Mouse (Mus musculus) layer of hippocampus, adult 2 months (tissue): ENCODE results near the gene Tnfaip1. TPM values are rescaled to one million over a fixed set of nuclear protein-coding genes. Genes with fewer than 3 reads are reported as not detected.
"Not testable (repeated sequence)": the region's sequence is repeated elsewhere in the genome, so short reads cannot be mapped to it uniquely, and the experiment has no call there.

Experiments used
- DNase-seq, 2 experiments: peaks; one replicate each; pipeline ENCODE4 v3.0.0; 2022; ENCODE audit warnings: low spot score in 2 of 2
- H3K27ac ChIP-seq: fragments of 200-600 bp; 2 replicates; pipeline ENCODE4 v1.8.1; 2022
- H3K4me3 ChIP-seq: fragments of 200-600 bp; 2 replicates; pipeline ENCODE4 v1.8.1; 2022; ENCODE audit warnings: mild to moderate bottlenecking
- CTCF ChIP-seq: fragments of 200-600 bp; conservative IDR thresholded peaks from 2 replicates; pipeline ENCODE4 v1.8.1; 2022; ENCODE audit warnings: antibody characterized with exemption, mild to moderate bottlenecking, moderate library complexity
- total RNA-seq, 2 experiments: library from RNA; stranded (reverse); gene quantifications; 2 replicates each; pipeline ENCODE4 v1.2.3; 2021

The Tnfaip1 gene
- total RNA-seq, 2 experiments from 2014 or later, result 29.9 to 31.3 TPM

GRCm38 (mm10) chr11:78555623-78556022 lies 19.5 kb upstream of the Tnfaip1 start:
- H3K4me3 ChIP-seq, result no peak overlapping the region
- no peak for TF ChIP-seq CTCF
- H3K27ac ChIP-seq, result no peak overlapping the region
- no peak for DNase-seq

- no peak for TF ChIP-seq CTCF
- peak overlapping the region; percentile 85 for H3K27ac ChIP-seq
- H3K4me3 ChIP-seq, result peak overlapping the region; percentile 89
- DNase-seq, result no peak
Measured at GRCm38 (mm10) chr11:78551059-78551398, 14.9 kb upstream of the Tnfaip1 start.

- DNase-seq, result peak; percentile 93 to 98
- peak; percentile 35; the same call in 1 of the 2 replicates for TF ChIP-seq CTCF
- peak within 1 kb of the TSS; percentile 89 for H3K4me3 ChIP-seq
- peak within 1 kb of the TSS; percentile 85 for H3K27ac ChIP-seq
Measured at GRCm38 (mm10) chr11:78550168-78551058, 14.3 kb upstream of the Tnfaip1 start, which contains the start of gene Tmem97. Gene Tmem97 (minus strand): TSS chr11:78550777.

- TF ChIP-seq CTCF, result no peak
- H3K27ac ChIP-seq, result no peak overlapping the region
- no peak for DNase-seq
- H3K4me3 ChIP-seq, result peak overlapping the region; percentile 89
Measured at GRCm38 (mm10) chr11:78549491-78549987, 13.4 kb upstream of the Tnfaip1 start.

- H3K27ac ChIP-seq, result no peak overlapping the region
- TF ChIP-seq CTCF, result no peak
- no peak overlapping the region for H3K4me3 ChIP-seq
- no peak for DNase-seq
Measured at GRCm38 (mm10) chr11:78547718-78548460, 11.8 kb upstream of the Tnfaip1 start.

- Histone ChIP-seq H3K4me3 (no peak overlapping the region), H3K27ac (no peak overlapping the region)
- no peak for TF ChIP-seq CTCF
- DNase-seq, result no peak
Measured at GRCm38 (mm10) chr11:78545181-78545580, 9.0 kb upstream of the Tnfaip1 start.

GRCm38 (mm10) chr11:78544449-78545111 lies 8.4 kb upstream of the Tnfaip1 start:
- DNase-seq, result no peak
- peak; percentile 56 for TF ChIP-seq CTCF

GRCm38 (mm10) chr11:78540358-78540757 lies 4.2 kb upstream of the Tnfaip1 start:
- no peak overlapping the region for H3K4me3 ChIP-seq
- no peak for TF ChIP-seq CTCF
- H3K27ac ChIP-seq, result no peak overlapping the region
- DNase-seq, result no peak

More at GRCm38 (mm10) chr11:78544449-78545111, 8.4 kb upstream of the Tnfaip1 start:
- no peak overlapping the region for H3K27ac ChIP-seq
- no peak overlapping the region for H3K4me3 ChIP-seq

GRCm38 (mm10) chr11:78536690-78537084 lies 555 bp upstream of the Tnfaip1 start:
- DNase-seq, result peak; percentile 32 to 35
- H3K4me3 ChIP-seq, result peak overlapping the region; percentile 94
- peak overlapping the region; percentile 76 for H3K27ac ChIP-seq
- no peak for TF ChIP-seq CTCF

GRCm38 (mm10) chr11:78535376-78536079 lies 604 bp downstream of the Tnfaip1 start:
- DNase-seq, result no peak
- peak overlapping the region; percentile 94 for H3K4me3 ChIP-seq
- TF ChIP-seq CTCF, result no peak
- peak overlapping the region; percentile 90 for H3K27ac ChIP-seq

GRCm38 (mm10) chr11:78534516-78534915 lies 1.6 kb downstream of the Tnfaip1 start:
- Histone ChIP-seq H3K27ac (peak overlapping the region; percentile 90; the same call in 1 of the 2 replicates), H3K4me3 (peak overlapping the region; percentile 94; the same call in 1 of the 2 replicates)
- no peak for DNase-seq

GRCm38 (mm10) chr11:78531515-78531914 lies 4.6 kb downstream of the Tnfaip1 start:
- not testable (repeated sequence) for H3K27ac ChIP-seq, DNase-seq, H3K4me3 ChIP-seq

More at GRCm38 (mm10) chr11:78534516-78534915, 1.6 kb downstream of the Tnfaip1 start:
- peak; percentile 26 for TF ChIP-seq CTCF
